Mouse (Mus musculus) brain, adult 2 months (tissue): ENCODE measurements around the gene Erc1.

Experiments used
- DNase-seq: peaks from one replicate; pipeline ENCODE4 v3.0.0; 2011; ENCODE audit warnings: low read depth, low spot score

Erc1 gene

GRCm38 (mm10) chr6:119808726-119809505 lies 39.1 kb downstream of the Erc1 start:
- peak; percentile 97 for DNase-seq

GRCm38 (mm10) chr6:119803239-119803638 lies 44.7 kb downstream of the Erc1 start:
- DNase-seq, result peak; percentile 56

DNA sequence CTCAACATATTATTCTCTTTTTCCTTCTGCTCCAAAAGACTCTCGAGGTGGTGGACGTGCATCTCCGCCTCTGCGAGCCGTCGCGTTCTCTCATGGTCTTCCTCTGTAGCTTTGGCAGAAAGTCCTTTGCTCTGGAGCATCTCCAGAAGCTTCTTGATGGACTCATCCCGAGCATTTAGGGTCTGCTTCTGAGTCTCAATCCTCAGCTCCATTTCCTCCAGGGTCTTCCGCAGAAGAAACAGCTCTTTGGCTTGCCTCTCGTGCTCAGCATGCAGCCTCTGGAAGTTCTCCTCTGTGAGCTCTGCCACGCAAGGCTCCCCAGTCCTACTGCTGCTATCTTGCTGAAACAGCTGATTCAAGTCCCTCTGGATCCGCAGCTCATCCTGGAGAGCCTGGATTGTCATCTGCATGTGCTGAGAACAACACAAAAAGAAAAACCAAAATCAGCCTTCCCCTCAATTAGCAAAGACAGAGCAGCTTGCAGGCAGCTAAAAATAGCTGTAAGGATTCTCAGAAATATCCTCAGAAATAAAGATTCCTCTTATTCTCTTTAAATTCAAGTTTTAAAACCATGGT lies 51.0 kb downstream of the Erc1 start:
- DNase-seq, result peak; percentile 86

GRCm38 (mm10) chr6:119796291-119796690 lies 51.7 kb downstream of the Erc1 start:
- peak; percentile 27 for DNase-seq

- peak; percentile 89 for DNase-seq
Measured at GRCm38 (mm10) chr6:119792562-119792961, 55.4 kb downstream of the Erc1 start.

DNA sequence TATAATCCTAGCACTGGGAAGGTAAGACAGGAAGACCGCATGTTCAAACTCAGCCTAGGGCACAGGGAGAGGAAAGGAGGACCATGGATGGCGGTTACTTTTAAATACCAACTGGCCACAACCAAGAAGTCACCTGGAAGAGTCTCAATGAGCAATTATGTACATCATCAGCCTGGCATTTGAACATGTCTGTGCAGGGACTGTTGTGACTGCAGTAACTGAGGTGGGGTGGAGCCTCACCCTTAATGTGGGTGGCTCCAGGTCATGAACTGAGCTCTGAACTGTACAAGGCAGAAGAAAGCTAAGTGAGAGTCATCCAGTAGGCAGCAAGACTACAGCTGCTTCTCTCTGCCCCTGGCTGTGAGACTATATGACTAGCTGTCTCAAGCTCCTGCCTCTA lies 65.6 kb downstream of the Erc1 start:
- DNase-seq, result no peak

GRCm38 (mm10) chr6:119781109-119781508 lies 66.9 kb downstream of the Erc1 start:
- DNase-seq, result no peak

DNA sequence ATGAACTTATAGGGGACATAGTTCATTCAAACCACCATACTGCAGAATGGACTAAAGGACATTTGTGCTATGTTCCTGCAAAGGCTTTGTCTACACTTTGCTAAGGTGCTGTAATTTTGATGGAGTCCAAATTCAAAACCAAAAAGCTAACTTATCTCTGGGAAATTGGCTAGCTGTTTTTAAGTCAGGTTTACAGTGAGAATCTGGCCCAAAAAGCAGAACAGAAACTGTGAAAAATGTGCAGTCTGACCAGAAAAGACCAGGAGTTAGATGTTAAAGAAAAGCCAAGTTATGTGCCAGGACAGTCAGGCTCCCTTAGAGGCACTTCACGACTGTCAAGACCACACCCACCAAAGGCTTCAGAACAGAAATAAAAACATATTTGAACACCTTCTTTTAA lies 79.2 kb downstream of the Erc1 start:
- no peak for DNase-seq

DNA sequence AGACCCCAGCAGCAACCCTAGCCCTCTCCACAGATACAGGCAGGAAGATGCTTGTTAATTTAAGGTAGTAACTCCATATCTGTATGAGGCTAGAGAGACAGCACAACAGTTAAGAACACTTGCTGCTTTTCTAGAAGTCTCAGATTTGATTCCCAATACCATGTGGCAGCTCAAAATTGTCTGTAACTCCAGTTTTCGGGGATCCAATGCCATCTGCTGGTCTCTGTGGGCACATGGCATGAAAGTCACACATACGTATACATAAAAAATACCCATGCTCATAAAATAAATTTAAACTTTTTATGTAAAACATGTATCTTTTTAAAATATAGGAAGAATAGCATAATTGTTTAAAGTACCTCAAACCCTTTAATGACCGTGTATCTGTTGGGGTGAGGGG lies 83.6 kb downstream of the Erc1 start:
- peak; percentile 19 for DNase-seq

DNA sequence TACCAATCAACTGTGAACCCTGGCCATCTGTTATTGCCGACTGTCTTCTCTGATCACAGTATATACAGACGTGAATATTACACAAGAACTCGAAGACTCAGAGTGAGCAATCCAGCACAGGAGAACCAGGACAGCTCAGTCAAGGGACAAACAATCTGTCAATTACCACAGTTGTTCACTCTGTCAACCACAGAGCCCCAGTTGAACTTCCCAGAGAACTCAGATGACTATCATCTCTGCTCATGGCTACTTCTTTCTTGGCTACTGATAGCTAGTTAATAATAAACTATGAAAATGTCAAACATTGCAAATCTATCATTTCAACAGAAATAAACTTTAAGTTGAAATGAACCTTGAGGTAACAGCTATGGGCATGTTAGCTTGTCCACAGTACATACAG lies 88.1 kb downstream of the Erc1 start:
- DNase-seq, result peak; percentile 33

DNA sequence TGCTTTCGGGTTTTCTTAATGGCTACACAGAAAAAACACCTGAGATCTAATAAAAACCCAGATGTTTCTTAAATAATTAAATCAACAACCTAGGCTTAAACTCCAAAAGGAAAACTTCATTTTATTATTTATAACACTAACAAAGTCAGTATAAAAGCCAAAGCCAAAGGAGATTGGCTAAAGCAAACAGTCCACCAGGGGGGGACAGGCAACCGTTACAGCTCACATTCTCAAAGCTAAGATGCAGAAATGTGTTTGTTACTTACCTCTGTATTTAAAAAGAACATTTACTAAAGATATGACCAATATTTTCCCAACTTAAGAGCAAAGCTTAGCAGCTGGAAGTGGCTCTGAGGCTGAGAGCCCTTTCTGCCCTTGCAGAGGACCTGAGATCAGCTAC lies 89.5 kb downstream of the Erc1 start:
- peak; percentile 23 for DNase-seq

- no peak for DNase-seq
Measured at GRCm38 (mm10) chr6:119757796-119758195, 90.2 kb downstream of the Erc1 start.

GRCm38 (mm10) chr6:119755866-119756265 lies 92.1 kb downstream of the Erc1 start:
- no peak for DNase-seq

DNA sequence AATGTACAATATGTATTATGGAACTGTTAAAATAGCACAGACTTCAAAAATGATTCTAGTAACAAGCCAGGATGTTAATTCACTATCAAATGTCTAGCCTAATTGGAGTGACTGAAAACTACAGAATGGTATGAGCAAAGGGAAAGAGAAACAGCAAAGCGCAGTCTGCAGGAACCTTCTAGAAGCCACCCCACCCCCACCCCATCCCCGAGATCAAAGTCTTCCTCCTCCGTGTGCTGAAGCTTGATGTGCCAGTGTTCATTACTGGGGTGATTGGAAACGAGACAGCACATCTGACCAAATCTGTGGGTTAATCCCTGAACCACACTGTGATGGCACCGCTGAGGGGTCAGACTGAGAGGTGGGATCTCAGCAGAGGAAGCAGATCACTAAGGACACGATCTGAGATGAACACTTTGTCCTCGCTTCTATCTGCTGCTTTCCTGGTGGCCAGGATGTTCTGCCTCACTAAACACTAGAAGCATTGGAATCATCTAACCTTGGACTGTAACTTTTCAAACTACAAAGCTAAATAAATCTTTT lies 98.8 kb downstream of the Erc1 start:
- no peak for DNase-seq

- DNase-seq, result no peak
Measured at GRCm38 (mm10) chr6:119741861-119742260, 106.1 kb downstream of the Erc1 start.

DNA sequence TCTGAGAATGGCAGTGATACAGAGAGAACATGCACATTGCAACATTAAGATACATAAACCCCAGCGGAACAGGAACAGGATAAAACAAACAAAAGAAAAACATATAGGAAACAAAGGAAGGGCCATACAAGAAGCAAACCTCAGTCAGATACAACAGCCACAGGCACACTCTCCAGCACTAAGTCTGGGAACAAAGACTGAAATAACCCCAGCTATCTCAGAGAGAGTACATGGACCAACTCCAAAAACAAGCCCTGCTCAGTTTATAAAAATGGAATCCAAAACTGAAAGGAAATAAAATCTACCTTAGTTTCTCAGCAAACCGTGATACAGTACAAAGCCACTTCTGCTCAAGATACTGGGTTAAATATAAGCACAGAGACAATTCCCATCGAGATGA lies 107.4 kb downstream of the Erc1 start:
- peak; percentile 21 for DNase-seq

DNA sequence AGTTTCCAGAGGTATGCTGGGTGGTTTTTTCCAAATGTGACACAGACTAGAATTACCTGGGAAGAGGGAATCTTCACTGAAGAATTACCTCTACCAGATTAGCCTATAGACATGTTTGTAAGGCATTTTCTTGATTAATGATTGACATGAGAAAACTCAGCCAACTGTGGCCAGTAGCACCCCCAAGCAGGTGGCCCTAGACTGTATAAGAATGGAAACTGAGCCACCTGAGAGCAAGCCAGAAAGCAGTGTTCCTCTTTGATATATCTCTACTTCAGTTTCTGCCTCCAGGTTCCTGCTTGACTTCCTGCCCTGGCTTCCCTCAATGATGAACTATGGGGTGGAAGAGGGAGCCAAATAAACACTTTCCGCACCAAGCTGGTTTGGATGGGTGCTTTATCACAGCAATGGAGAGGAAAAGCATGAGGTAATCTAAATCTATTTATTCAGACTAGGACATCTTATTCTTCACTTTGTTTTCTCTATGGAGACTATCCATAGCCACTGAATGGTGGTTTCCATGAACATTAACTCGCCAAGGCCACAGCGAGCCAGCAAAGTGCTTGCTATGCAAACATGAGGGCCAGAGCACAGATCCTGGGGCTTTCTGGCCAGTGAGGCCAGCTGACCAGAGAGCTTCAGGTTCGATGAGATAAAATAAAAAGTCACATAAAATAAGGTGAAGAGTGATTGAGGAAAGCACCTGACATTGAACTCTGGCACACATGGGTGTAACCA lies 109.2 kb downstream of the Erc1 start:
- DNase-seq, result no peak

DNA sequence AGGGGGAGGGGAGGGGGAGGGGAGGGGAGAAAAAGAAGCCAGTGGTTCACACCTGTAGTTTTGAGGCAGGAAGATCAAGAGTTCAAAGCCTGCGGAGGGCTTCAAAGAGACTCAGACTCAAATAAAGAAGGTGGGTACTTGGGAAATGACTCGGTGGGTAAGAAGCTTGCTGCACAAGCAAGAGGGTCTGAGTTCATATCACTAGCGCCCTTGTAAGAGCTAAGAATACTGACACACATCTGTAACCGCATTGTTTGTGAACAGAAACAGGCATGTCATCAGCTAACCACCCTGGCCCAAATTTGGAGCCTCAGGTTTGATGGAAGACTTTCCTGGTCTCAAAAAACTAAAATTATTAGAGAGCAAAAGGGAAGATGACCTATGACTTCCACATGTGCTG lies 110.3 kb downstream of the Erc1 start:
- no peak for DNase-seq

GRCm38 (mm10) chr6:119735937-119736336 lies 112.0 kb downstream of the Erc1 start:
- DNase-seq, result peak; percentile 50

- DNase-seq, result no peak
Measured at GRCm38 (mm10) chr6:119731155-119731554, 116.8 kb downstream of the Erc1 start.

DNA sequence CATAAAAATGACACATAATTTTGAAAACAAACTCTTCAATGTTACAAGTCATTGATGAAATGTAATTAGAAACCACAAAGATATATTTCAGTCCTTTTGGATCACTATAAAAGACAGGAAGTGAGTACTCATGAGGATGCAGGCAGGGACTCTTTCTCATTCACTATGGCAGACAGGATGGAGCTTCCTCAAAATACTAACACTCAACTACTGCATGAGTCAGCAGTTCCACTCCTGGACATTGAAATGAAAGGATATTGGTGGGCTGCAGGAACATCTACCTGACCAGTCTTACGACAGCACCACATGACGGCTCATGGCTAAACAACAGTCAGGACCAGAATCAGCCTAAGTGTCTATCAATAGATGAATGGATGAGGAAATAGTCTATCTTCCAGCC lies 132.7 kb downstream of the Erc1 start:
- no peak for DNase-seq

DNA sequence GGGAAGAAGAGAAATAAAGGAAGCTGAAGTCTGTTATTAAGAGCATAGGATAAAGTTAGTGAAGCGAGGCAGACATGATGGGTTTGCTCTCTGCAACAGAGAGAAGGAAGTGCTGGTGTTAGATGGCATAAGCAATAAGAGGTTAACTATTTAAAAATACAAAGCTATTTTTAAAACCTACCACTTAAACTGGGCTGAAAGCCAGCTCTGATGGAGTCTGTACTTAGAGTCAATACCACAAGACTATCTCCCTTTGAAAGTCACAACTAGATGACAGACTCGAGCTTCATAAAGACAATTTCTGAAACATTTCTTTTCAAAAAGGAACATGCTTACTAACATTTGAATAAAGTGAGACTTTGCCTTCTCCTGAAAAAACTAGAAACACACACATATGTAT lies 134.0 kb downstream of the Erc1 start:
- peak; percentile 31 for DNase-seq
